Mouse (Mus musculus) midbrain, embryonic 14.5 days (tissue): Measurements from ENCODE around the gene Samd7. TPM values are rescaled to one million over a fixed set of nuclear protein-coding genes. Genes with fewer than 3 reads are reported as not detected.
"Not testable (repeated sequence)": the region's sequence is repeated elsewhere in the genome, so short reads cannot be mapped to it uniquely, and the experiment has no call there.

Experiments
- ATAC-seq: fragments of 200-750 bp; cut with Nextera tagmentation; 2 replicates; pipeline ENCODE4 v1.8.0; 2017; ENCODE audit warnings: moderate number of reproducible peaks, moderate library complexity; ENCODE audit not compliant: low FRiP score, low TSS enrichment
- DNase-seq: peaks from one replicate; pipeline ENCODE4 v3.0.0-alpha.2; 2015
- H3K27ac ChIP-seq: fragments of 300-500 bp; sonication (generic); replicated peaks from 2 replicates; pipeline ENCODE4 v1.5.1; 2014; ENCODE audit warnings: mild to moderate bottlenecking, low read depth, low read length, moderate library complexity
- H3K27me3 ChIP-seq: fragments of 300-500 bp; sonication (generic); 2 replicates; pipeline ENCODE4 v1.6.1; 2014; ENCODE audit warnings: low read length, control low read depth, mixed read lengths; ENCODE audit not compliant: control insufficient read depth, insufficient read depth
- H3K36me3 ChIP-seq: fragments of 300-500 bp; sonication (generic); 2 replicates; pipeline ENCODE4 v1.6.1; 2014; ENCODE audit warnings: low read length, control low read depth; ENCODE audit not compliant: control insufficient read depth, insufficient read depth
- H3K4me1 ChIP-seq: fragments of 300-500 bp; sonication (generic); 2 replicates; pipeline ENCODE4 v1.6.1; 2014; ENCODE audit warnings: mild to moderate bottlenecking, antibody characterized with exemption, low read length, control low read depth; ENCODE audit not compliant: control insufficient read depth, insufficient read depth
- H3K4me2 ChIP-seq: fragments of 300-500 bp; sonication (generic); 2 replicates; pipeline ENCODE4 v1.6.1; 2014; ENCODE audit warnings: mild to moderate bottlenecking, low read length, moderate library complexity
- H3K4me3 ChIP-seq: fragments of 300-500 bp; sonication (generic); replicated peaks from 2 replicates; pipeline ENCODE4 v1.5.1; 2014; ENCODE audit warnings: low read depth, low read length
- H3K9ac ChIP-seq: fragments of 300-500 bp; sonication (generic); replicated peaks from 2 replicates; pipeline ENCODE4 v1.6.1; 2014; ENCODE audit warnings: mild to moderate bottlenecking, low read length, moderate library complexity
- H3K9me3 ChIP-seq: fragments of 300-500 bp; sonication (generic); 2 replicates; pipeline ENCODE4 v1.6.1; 2016; ENCODE audit warnings: low read length, control low read depth, mixed read lengths; ENCODE audit not compliant: control insufficient read depth
- WGBS: fragments of 180-500 bp; shearing (Covaris S2); extraction: QIAGEN DNeasy Blood & Tissue Kit; methylation state at CpG from one replicate; pipeline ENCODE4 v1.1.7; 2014; 5-methylcytosine and 5-hydroxymethylcytosine counted together
- polyA plus RNA-seq: library from polyadenylated mRNA; unstranded; fragments of >200 nt; fragmentation: Nextera tagmentation; extraction: Ambion mirVana; gene quantifications from 2 replicates; pipeline ENCODE4 v1.2.1, GENCODE M21; 2014

Samd7 gene
- 0.19 TPM in 1 of 2 replicates, not detected in the other for polyA plus RNA-seq

DNA sequence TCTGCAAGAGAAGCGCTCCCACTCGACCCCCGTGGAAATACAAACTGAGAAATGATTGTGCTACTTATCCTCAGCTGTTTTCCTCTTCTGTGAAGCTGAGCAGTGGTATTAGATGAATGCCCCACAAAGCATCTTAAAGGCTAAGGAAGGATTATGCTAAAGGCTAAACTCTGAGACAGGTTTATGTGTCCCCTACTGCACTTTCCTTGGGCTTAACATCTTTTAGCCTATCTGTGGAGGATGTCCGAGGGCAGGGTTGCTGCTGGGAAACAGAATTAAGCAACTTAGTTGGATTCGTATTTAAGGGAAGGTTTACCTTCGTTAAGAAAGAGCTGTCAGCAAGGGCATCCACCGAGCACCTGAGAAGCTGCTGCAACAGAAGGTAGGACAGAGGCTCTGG lies at the start of gene Samd7:
Samd7 (plus strand) TSS at position 288 of the 400 bp plus-strand sequence.
- no peak within 1 kb of the TSS for H3K4me2 ChIP-seq
- no peaks in the 10 kb centered on the region for H3K4me1 ChIP-seq
- no peak within 1 kb of the TSS for H3K9ac ChIP-seq
- DNase-seq (no peak), ATAC-seq (no peak)
- no peaks in the 10 kb centered on the region for H3K36me3 ChIP-seq
- WGBS, result 79% methylated on average over 7 of the region's 7 CpGs
- H3K9me3 ChIP-seq, result no peaks in the 10 kb centered on the region
- no peaks in the 10 kb centered on the region for H3K27me3 ChIP-seq
- no peak within 1 kb of the TSS for H3K27ac ChIP-seq
- no peak within 1 kb of the TSS for H3K4me3 ChIP-seq

DNA sequence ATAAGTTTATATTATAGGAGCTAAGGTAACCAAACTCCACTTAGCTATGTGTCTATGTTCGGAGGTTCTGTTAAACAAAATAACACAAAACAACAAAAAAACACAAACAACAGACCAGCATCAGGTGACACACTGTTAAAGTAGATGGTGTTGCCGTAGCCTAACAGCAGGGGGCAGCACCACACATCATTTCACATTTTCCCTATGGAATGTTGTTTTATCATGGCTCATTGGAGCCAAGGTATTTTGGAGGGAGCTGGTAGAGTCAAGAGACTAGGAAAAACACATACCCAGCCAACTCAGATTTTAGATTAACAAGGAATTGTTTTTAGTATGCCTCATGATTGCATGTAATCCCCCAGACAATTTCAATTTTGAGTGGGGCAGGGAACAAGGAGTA lies 49.7 kb upstream of the Samd7 start:
- no peaks in the 10 kb centered on the region for H3K4me1 ChIP-seq
- no peak overlapping the region for H3K9ac ChIP-seq
- no peak for ATAC-seq
- no peak overlapping the region for H3K4me3 ChIP-seq
- H3K27ac ChIP-seq, result no peak overlapping the region
- H3K9me3 ChIP-seq, result no peaks in the 10 kb centered on the region
- no peaks in the 10 kb centered on the region for H3K27me3 ChIP-seq
- WGBS, result 18% methylated on average over 2 of the region's 2 CpGs
- no peaks in the 10 kb centered on the region for H3K36me3 ChIP-seq
- no peak overlapping the region for H3K4me2 ChIP-seq
- peak; percentile 75 for DNase-seq

DNA sequence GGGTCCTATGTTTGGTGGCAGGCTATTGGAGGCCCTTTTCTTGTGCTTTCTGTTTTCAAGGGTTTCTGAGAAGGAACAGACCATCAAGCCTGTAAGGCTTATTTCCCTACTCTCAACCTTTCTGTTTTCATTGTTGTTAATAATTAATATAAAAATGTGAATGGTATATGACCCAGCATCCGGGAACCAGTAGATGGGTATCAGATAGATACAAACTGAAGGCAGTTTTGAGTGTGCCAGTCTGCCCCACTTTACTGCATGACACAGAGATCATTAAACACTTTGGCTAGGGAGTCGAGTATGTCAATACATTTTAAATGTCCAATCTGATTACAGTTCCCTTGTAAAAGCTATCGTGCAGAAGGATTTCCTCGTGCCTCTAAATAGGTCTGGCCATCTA lies 48.2 kb upstream of the Samd7 start:
- H3K36me3 ChIP-seq, result no peaks in the 10 kb centered on the region
- no peak overlapping the region for H3K4me2 ChIP-seq
- DNase-seq (no peak), ATAC-seq (no peak)
- no peaks in the 10 kb centered on the region for H3K9me3 ChIP-seq
- H3K4me3 ChIP-seq, result no peak overlapping the region
- no peak overlapping the region for H3K27ac ChIP-seq
- H3K27me3 ChIP-seq, result no peaks in the 10 kb centered on the region
- WGBS, result 74% methylated on average over 4 of the region's 4 CpGs
- H3K4me1 ChIP-seq, result no peaks in the 10 kb centered on the region
- H3K9ac ChIP-seq, result no peak overlapping the region

DNA sequence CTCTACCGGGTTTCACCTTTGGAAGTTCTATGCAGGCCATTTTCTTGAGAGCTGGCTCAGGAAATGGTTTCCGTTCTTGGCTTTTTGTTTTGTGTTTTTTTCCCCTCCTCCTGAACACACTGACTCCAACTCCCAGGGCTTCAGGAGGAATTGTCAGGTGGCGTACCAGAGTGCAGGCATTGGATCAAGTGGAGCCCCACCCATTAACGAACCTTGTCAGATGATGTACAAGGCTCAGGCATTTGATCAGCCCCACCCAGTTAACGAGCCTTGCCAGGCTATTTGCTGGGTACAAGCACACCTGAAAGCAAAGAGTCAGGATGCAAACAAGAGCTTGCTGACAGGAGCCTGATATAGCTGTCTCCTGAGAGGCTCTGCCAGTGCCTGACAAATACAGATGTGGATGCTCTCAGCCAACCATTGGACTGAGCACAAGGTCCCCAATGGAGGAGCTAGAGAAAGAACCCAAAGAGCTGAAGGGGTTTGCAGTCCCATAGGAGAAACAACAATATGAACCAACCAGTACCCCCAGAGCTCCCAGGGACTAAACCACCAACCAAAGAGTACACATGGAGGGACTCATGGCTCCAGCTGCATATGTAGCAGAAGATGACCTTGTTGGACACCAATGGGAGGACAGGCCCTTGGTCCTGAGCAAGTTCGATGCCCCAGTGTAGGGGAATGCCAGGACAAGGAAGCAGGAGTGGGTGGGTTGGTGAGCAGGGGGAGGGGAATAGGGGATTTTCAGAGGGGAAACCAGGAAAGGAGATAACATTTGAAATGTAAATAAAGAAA lies 46.2 kb upstream of the Samd7 start, which contains the start of gene Lrrc31:
Lrrc31 (minus strand) TSS at position 133 of the 795 bp plus-strand sequence.
- H3K4me2 ChIP-seq, H3K27ac ChIP-seq, ATAC-seq, H3K4me3 ChIP-seq, H3K27me3 ChIP-seq, H3K36me3 ChIP-seq, H3K9ac ChIP-seq, H3K4me1 ChIP-seq, H3K9me3 ChIP-seq, DNase-seq: not testable (repeated sequence)
- 87% methylated on average over 6 of the region's 6 CpGs for WGBS

- DNase-seq (no peak), ATAC-seq (no peak)
- Histone ChIP-seq H3K9ac (no peak overlapping the region), H3K4me1 (no peaks in the 10 kb centered on the region), H3K27ac (no peak overlapping the region), H3K9me3 (no peaks in the 10 kb centered on the region), H3K36me3 (no peaks in the 10 kb centered on the region), H3K27me3 (no peaks in the 10 kb centered on the region), H3K4me2 (no peak overlapping the region), H3K4me3 (no peak overlapping the region)
- WGBS, result 87% methylated on average over 3 of the region's 3 CpGs
These were observed 40.1 kb upstream of the Samd7 start for GRCm38 (mm10) chr3:30705977-30706376.

GRCm38 (mm10) chr3:30706614-30707276 lies 39.3 kb upstream of the Samd7 start:
- ATAC-seq (no peak), DNase-seq (no peak)
- WGBS, result 90% methylated on average over 4 of the region's 4 CpGs
- no peaks in the 10 kb centered on the region for H3K36me3 ChIP-seq
- no peak overlapping the region for H3K4me2 ChIP-seq
- H3K9ac ChIP-seq, result no peak overlapping the region
- H3K9me3 ChIP-seq, result no peaks in the 10 kb centered on the region
- H3K27ac ChIP-seq, result no peak overlapping the region
- H3K4me1 ChIP-seq, result no peaks in the 10 kb centered on the region
- no peak overlapping the region for H3K4me3 ChIP-seq
- H3K27me3 ChIP-seq, result no peaks in the 10 kb centered on the region

GRCm38 (mm10) chr3:30710191-30710590 lies 35.9 kb upstream of the Samd7 start:
- Histone ChIP-seq H3K27me3 (no peaks in the 10 kb centered on the region), H3K4me3 (no peak overlapping the region), H3K36me3 (no peaks in the 10 kb centered on the region), H3K27ac (no peak overlapping the region), H3K9me3 (no peaks in the 10 kb centered on the region), H3K4me2 (no peak overlapping the region), H3K9ac (no peak overlapping the region), H3K4me1 (no peaks in the 10 kb centered on the region)
- ATAC-seq, result no peak
- no peak for DNase-seq
- WGBS, result 88% methylated on average over 6 of the region's 6 CpGs

DNA sequence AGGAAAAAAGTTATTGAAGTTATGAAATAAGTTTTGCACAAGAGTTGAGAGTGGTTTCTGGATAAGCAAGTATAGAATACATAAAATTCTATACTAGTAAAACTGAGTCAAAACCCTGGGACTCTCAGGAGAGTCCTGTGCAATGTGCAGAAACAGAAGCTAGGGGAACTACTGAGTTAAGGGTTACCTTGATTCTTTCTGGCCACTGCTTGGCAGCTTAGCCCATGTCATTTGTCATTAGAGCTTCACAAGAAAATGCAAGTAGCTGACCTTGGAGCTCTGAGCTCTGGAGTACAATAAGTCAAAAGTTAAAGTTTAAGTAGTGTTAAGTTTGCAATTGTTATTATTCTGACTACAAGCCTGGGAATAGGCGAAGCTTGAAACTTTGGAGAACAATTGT lies 32.8 kb upstream of the Samd7 start:
- Histone ChIP-seq H3K27me3 (no peaks in the 10 kb centered on the region), H3K9me3 (no peaks in the 10 kb centered on the region), H3K4me3 (no peak overlapping the region), H3K9ac (no peak overlapping the region), H3K36me3 (no peaks in the 10 kb centered on the region), H3K27ac (no peak overlapping the region), H3K4me1 (no peaks in the 10 kb centered on the region), H3K4me2 (no peak overlapping the region)
- DNase-seq (no peak), ATAC-seq (no peak)
- WGBS, result 96% methylated on average over 1 of the region's 1 CpGs

GRCm38 (mm10) chr3:30718649-30719048 lies 27.4 kb upstream of the Samd7 start:
- H3K9ac ChIP-seq, result no peak overlapping the region
- H3K27me3 ChIP-seq, result no peaks in the 10 kb centered on the region
- ATAC-seq, result no peak
- no peak overlapping the region for H3K27ac ChIP-seq
- H3K9me3 ChIP-seq, result no peaks in the 10 kb centered on the region
- H3K4me2 ChIP-seq, result no peak overlapping the region
- WGBS, result 87% methylated on average over 3 of the region's 3 CpGs
- H3K4me1 ChIP-seq, result no peaks in the 10 kb centered on the region
- no peaks in the 10 kb centered on the region for H3K36me3 ChIP-seq
- H3K4me3 ChIP-seq, result no peak overlapping the region
- no peak for DNase-seq
